Mouse (Mus musculus): ENCODE results near the gene Carmil1. TPM values are rescaled to one million over a fixed set of nuclear protein-coding genes. Genes with fewer than 3 reads are reported as not detected.

Gene Carmil1
- total and polyA plus RNA-seq, 3 experiments = 1.2 to 6.9 (median 4.4) TPM

DNA sequence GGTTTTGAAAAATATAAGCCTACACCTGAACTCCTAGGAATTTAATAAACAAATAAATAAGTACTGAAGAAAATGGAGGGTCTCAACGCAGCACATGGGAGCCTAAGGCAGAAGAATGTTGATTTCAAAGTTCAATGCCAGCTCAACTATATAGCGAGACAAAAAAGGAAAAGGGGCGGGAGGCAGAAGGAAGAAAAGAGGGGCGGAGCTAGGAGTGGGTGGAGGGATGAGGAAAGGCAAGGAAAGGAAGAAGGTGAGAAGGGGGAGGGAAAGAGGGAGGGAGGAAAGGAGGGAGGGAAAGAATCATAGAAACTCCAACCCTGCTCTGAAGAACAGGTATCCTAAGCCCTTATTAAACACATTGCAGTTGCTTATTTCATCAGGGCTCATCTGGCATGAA, 119.5 kb downstream of the Carmil1 start:
- no peak overlapping the region for H3K9ac ChIP-seq (ENCODE audit: low read depth, low read length)
- 90% methylated on average over 4 of the region's 4 CpGs for WGBS
- no peaks in the 10 kb centered on the region for H3K4me1 ChIP-seq (ENCODE audit: control insufficient read depth, insufficient read depth, low read length)
- no peak overlapping the region for H3K4me3 ChIP-seq
- H3K27me3 ChIP-seq (ENCODE audit: control insufficient read depth, insufficient read depth, low read length) = no peaks in the 10 kb centered on the region
- DNase-seq = no peak
- intact Hi-C loops (cut with DNase I) = no loop called here
- no peak overlapping the region for H3K27ac ChIP-seq
- no peaks in the 10 kb centered on the region for H3K79me2 ChIP-seq (replicated peaks; ENCODE audit: control insufficient read depth, insufficient read depth, low read length)
- TF ChIP-seq POLR2A (IDR thresholded peaks at IDR 0.05; ENCODE audit: insufficient read depth, low read depth, low read length) (no peak), EP300 (IDR thresholded peaks at IDR 0.05; ENCODE audit: insufficient read depth, low read depth, low read length) (no peak), CTCF (IDR thresholded peaks at IDR 0.05) (no peak)
- H3K36me3 ChIP-seq (ENCODE audit: control insufficient read depth, insufficient read depth, low read length) = 0 out of 2 replicates have a peak, but pooled peaks cover 1% of the 10 kb centered on the region

DNA sequence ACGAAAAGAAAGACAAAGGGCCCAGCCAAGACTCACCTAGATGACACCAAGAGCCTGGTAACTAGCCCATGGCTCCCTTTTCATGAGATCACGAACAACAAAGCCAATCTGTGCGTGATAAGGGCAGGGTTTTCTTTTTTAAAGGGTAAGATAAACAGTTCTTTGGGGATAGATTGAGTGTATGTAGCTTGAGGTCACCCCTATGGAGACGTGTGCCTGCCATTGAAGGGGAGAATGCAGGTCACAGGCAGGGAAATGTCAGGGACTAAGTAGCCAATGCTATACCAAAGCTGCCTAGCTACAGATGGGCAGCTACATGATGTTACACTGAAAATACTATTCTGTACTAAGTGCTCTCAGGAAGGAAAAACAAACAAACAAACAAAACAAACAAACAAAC, 120.6 kb downstream of the Carmil1 start:
- intact Hi-C loops (cut with DNase I) = no loop called here
- Histone ChIP-seq H3K27me3 (ENCODE audit: control insufficient read depth, insufficient read depth, low read length) (no peaks in the 10 kb centered on the region), H3K36me3 (ENCODE audit: control insufficient read depth, insufficient read depth, low read length) (0 out of 2 replicates have a peak, but pooled peaks cover 1% of the 10 kb centered on the region), H3K79me2 (replicated peaks; ENCODE audit: control insufficient read depth, insufficient read depth, low read length) (no peaks in the 10 kb centered on the region), H3K27ac (no peak overlapping the region), H3K9ac (ENCODE audit: low read depth, low read length) (no peak overlapping the region), H3K4me3 (no peak overlapping the region), H3K4me1 (ENCODE audit: control insufficient read depth, insufficient read depth, low read length) (no peaks in the 10 kb centered on the region)
- 43% methylated on average over 4 of the region's 4 CpGs for WGBS
- no peak for TF ChIP-seq POLR2A (IDR thresholded peaks at IDR 0.05; ENCODE audit: insufficient read depth, low read depth, low read length)
- TF ChIP-seq EP300 (IDR thresholded peaks at IDR 0.05; ENCODE audit: insufficient read depth, low read depth, low read length) = no peak
- TF ChIP-seq CTCF (IDR thresholded peaks at IDR 0.05) = no peak
- no peak for DNase-seq

DNA sequence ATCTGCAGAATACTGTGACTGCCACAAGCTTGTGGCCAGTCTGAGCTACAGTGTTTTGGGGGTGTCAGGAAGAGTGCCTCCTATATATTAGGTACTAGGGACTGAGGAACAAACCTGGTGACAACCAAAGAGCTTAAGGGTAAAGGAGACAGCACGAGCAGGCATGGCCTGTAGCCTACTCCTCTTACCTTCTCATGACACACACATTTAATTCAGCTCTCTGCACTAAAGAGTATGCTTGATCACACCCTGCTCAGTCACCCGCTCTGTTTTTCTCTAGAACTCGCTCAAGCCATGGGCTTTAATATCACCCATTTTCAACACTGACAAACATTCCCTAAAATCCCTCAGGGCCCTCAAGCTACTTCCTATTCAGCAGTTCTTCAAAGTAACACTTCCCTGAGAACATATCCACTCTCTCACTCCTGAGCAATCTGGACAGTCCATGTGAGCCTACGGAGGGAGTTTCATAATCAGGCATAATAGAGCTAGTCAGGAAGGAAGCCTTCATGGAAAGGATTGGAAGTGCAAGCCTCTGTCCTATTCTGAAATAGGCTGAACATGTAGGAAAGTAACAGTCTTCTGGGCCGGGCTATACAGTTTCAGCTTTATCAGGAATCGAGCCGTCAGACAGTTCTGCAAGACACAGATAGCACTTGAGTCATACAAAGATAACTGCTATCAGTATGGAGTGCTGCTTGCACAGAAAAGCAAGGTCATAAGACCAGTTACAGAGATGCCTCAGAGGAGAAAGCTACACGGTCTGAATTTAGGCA, 121.2 kb downstream of the Carmil1 start:
- Histone ChIP-seq H3K4me3 (no peak overlapping the region), H3K79me2 (replicated peaks; ENCODE audit: control insufficient read depth, insufficient read depth, low read length) (no peaks in the 10 kb centered on the region), H3K27me3 (ENCODE audit: control insufficient read depth, insufficient read depth, low read length) (no peaks in the 10 kb centered on the region), H3K9ac (ENCODE audit: low read depth, low read length) (no peak overlapping the region), H3K4me1 (ENCODE audit: control insufficient read depth, insufficient read depth, low read length) (no peaks in the 10 kb centered on the region), H3K27ac (no peak overlapping the region), H3K36me3 (ENCODE audit: control insufficient read depth, insufficient read depth, low read length) (0 out of 2 replicates have a peak, but pooled peaks cover 1% of the 10 kb centered on the region)
- WGBS = 40% methylated on average over 8 of the region's 8 CpGs
- no peak for DNase-seq
- TF ChIP-seq POLR2A (IDR thresholded peaks at IDR 0.05; ENCODE audit: insufficient read depth, low read depth, low read length) (no peak), EP300 (IDR thresholded peaks at IDR 0.05; ENCODE audit: insufficient read depth, low read depth, low read length) (no peak), CTCF (IDR thresholded peaks at IDR 0.05) (no peak)
- intact Hi-C loops (cut with DNase I) = no loop called here

DNA sequence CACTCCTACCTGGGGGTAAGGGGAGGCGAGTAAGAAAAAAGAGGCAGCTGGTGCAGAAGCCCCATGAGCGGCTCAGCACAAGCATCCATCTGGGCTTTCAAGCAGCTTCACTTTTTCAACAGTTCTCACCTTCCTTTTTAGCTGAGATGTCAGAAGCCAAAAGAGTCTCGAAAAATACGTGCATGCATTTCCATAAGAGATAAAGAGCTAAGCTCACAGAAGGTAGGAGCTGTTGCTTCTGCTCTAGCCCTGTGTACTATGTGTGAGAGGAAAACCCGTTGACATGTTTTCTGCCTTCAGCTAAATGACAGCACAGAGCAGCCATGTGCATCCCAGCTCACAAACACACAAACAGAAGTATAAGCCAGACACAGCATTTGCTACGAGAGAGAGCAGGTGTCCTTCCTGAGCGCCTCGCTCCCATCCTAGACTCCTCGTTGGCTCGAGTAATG, 123.0 kb downstream of the Carmil1 start:
- H3K36me3 ChIP-seq (ENCODE audit: control insufficient read depth, insufficient read depth, low read length) = 0 out of 2 replicates have a peak, but pooled peaks cover 1% of the 10 kb centered on the region
- no peak overlapping the region for H3K4me3 ChIP-seq
- WGBS = 88% methylated on average over 10 of the region's 10 CpGs
- no peaks in the 10 kb centered on the region for H3K4me1 ChIP-seq (ENCODE audit: control insufficient read depth, insufficient read depth, low read length)
- H3K9ac ChIP-seq (ENCODE audit: low read depth, low read length) = no peak overlapping the region
- DNase-seq = no peak
- intact Hi-C loops (cut with DNase I) = no loop called here
- H3K27me3 ChIP-seq (ENCODE audit: control insufficient read depth, insufficient read depth, low read length) = no peaks in the 10 kb centered on the region
- no peak overlapping the region for H3K27ac ChIP-seq
- H3K79me2 ChIP-seq (replicated peaks; ENCODE audit: control insufficient read depth, insufficient read depth, low read length) = no peaks in the 10 kb centered on the region
- TF ChIP-seq EP300 (IDR thresholded peaks at IDR 0.05; ENCODE audit: insufficient read depth, low read depth, low read length) = no peak
- TF ChIP-seq POLR2A (IDR thresholded peaks at IDR 0.05; ENCODE audit: insufficient read depth, low read depth, low read length) = no peak
- no peak for TF ChIP-seq CTCF (IDR thresholded peaks at IDR 0.05)

DNA sequence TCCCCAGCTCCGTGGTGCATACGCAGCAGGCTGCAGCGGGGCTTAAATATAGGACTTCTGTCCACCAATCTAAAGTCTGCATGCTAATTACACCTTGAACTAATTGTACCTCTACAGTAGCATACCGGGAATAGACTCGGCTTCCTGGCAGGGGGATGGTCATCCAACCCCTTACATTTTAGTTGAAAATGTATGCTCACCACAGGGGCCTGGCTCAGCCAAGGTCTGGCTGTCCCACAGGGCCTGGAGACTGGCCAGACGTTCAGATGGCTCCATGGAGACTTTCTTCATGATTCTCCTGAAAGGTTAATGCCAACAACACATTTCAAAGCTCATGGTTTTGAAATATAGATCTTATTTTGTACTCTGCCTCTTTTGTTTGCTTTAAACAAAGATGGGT, 125.4 kb downstream of the Carmil1 start:
- 0 out of 2 replicates have a peak, but pooled peaks cover 1% of the 10 kb centered on the region for H3K36me3 ChIP-seq (ENCODE audit: control insufficient read depth, insufficient read depth, low read length)

More for the DNA sequence above, 125.4 kb downstream of the Carmil1 start:
- no peak overlapping the region for H3K27ac ChIP-seq
- H3K4me1 ChIP-seq (ENCODE audit: control insufficient read depth, insufficient read depth, low read length) = no peaks in the 10 kb centered on the region
- intact Hi-C loops (cut with DNase I) = no loop called here
- no peak for DNase-seq
- TF ChIP-seq EP300 (IDR thresholded peaks at IDR 0.05; ENCODE audit: insufficient read depth, low read depth, low read length) = no peak
- TF ChIP-seq POLR2A (IDR thresholded peaks at IDR 0.05; ENCODE audit: insufficient read depth, low read depth, low read length) = no peak
- no peak for TF ChIP-seq CTCF (IDR thresholded peaks at IDR 0.05)
- H3K9ac ChIP-seq (ENCODE audit: low read depth, low read length) = no peak overlapping the region
- H3K27me3 ChIP-seq (ENCODE audit: control insufficient read depth, insufficient read depth, low read length) = no peaks in the 10 kb centered on the region
- no peak overlapping the region for H3K4me3 ChIP-seq
- 60% methylated on average over 6 of the region's 6 CpGs for WGBS
- H3K79me2 ChIP-seq (replicated peaks; ENCODE audit: control insufficient read depth, insufficient read depth, low read length) = no peaks in the 10 kb centered on the region
